Mouse (Mus musculus): ENCODE measurements around the gene Hist1h2bg.

The Hist1h2bg gene

GRCm38 (mm10) chr13:23571022-23571503 is at the start of gene Hist1h2bg, which contains the start of gene Hist1h2ae:
Gene Hist1h2bg, plus strand, starts transcription at chr13:23571396.
Gene Hist1h2ae, minus strand, starts transcription at chr13:23571220.
- ATAC-seq (ENCODE audit: low TSS enrichment) = peak; percentile 96

GRCm38 (mm10) chr13:23521703-23522102 is 49.5 kb upstream of the Hist1h2bg start:
- ATAC-seq (ENCODE audit: low TSS enrichment) = no peak

- ATAC-seq (ENCODE audit: low TSS enrichment) = no peak
Measured at GRCm38 (mm10) chr13:23523976-23524375, 47.2 kb upstream of the Hist1h2bg start.

- peak; percentile 48; the same call in 1 of the 2 replicates for ATAC-seq (ENCODE audit: low TSS enrichment)
Measured at GRCm38 (mm10) chr13:23524654-23525053, 46.5 kb upstream of the Hist1h2bg start.

GRCm38 (mm10) chr13:23525901-23526300 is 45.3 kb upstream of the Hist1h2bg start:
- ATAC-seq (ENCODE audit: low TSS enrichment) = no peak

- ATAC-seq (ENCODE audit: low TSS enrichment) = peak; percentile 42
Measured at GRCm38 (mm10) chr13:23526312-23526711, 44.9 kb upstream of the Hist1h2bg start.

- no peak for ATAC-seq (ENCODE audit: low TSS enrichment)
Measured at GRCm38 (mm10) chr13:23529005-23529404, 42.2 kb upstream of the Hist1h2bg start.

GRCm38 (mm10) chr13:23529480-23530165 is 41.6 kb upstream of the Hist1h2bg start:
- ATAC-seq (ENCODE audit: low TSS enrichment) = no peak

- ATAC-seq (ENCODE audit: low TSS enrichment) = no peak
Measured at GRCm38 (mm10) chr13:23530181-23530900, 40.9 kb upstream of the Hist1h2bg start.

GRCm38 (mm10) chr13:23530901-23531875 is 40.0 kb upstream of the Hist1h2bg start, which contains the start of gene Hist1h4h:
Gene Hist1h4h, plus strand, starts transcription at chr13:23531050.
- ATAC-seq (ENCODE audit: low TSS enrichment) = peak; percentile 78

- no peak for ATAC-seq (ENCODE audit: low TSS enrichment)
Measured at GRCm38 (mm10) chr13:23532262-23533075, 38.7 kb upstream of the Hist1h2bg start.

- ATAC-seq (ENCODE audit: low TSS enrichment) = peak; percentile 69
Measured at GRCm38 (mm10) chr13:23533560-23534367, 37.4 kb upstream of the Hist1h2bg start, which contains the start of gene Hist1h2af. Gene Hist1h2af, plus strand, starts transcription at chr13:23533906.

GRCm38 (mm10) chr13:23534368-23535131 is 36.6 kb upstream of the Hist1h2bg start:
- peak; percentile 45 for ATAC-seq (ENCODE audit: low TSS enrichment)

- peak; percentile 87 for ATAC-seq (ENCODE audit: low TSS enrichment)
Measured at GRCm38 (mm10) chr13:23535137-23536075, 35.8 kb upstream of the Hist1h2bg start, which contains the start of gene Hist1h3g. Gene Hist1h3g, plus strand, starts transcription at chr13:23535422.

- no peak for ATAC-seq (ENCODE audit: low TSS enrichment)
Measured at GRCm38 (mm10) chr13:23536076-23536822, 34.9 kb upstream of the Hist1h2bg start.

- no peak for ATAC-seq (ENCODE audit: low TSS enrichment)
Measured at GRCm38 (mm10) chr13:23537006-23537710, 34.0 kb upstream of the Hist1h2bg start.
